Mouse (Mus musculus) telencephalon, adult 2 months (tissue): ENCODE measurements around the gene Lsm14b.

Experiments
- DNase-seq: peaks from one replicate; pipeline ENCODE4 v3.0.0-alpha.2; 2011; ENCODE audit warnings: low read depth, low spot score

Lsm14b gene

GRCm38 (mm10) chr2:180024401-180025098 is at the start of gene Lsm14b:
Gene Lsm14b (plus strand): TSS chr2:180024987.
- peak; percentile 89 for DNase-seq

GRCm38 (mm10) chr2:179975851-179976250 is 48.9 kb upstream of the Lsm14b start:
- no peak for DNase-seq

- DNase-seq, result no peak
Measured at GRCm38 (mm10) chr2:179976295-179976627, 48.5 kb upstream of the Lsm14b start.

GRCm38 (mm10) chr2:179976628-179977343 is 48.0 kb upstream of the Lsm14b start, which contains the start of gene Taf4:
Gene Taf4 (minus strand): TSS chr2:179976646.
- DNase-seq, result no peak

GRCm38 (mm10) chr2:179977344-179978025 is 47.3 kb upstream of the Lsm14b start:
- no peak for DNase-seq

- DNase-seq, result no peak
Measured at GRCm38 (mm10) chr2:179978250-179978649, 46.5 kb upstream of the Lsm14b start.

GRCm38 (mm10) chr2:179979836-179980235 is 45.0 kb upstream of the Lsm14b start:
- no peak for DNase-seq

GRCm38 (mm10) chr2:179980616-179981015 is 44.2 kb upstream of the Lsm14b start:
- no peak for DNase-seq

GRCm38 (mm10) chr2:179982715-179983114 is 42.1 kb upstream of the Lsm14b start:
- DNase-seq, result no peak

GRCm38 (mm10) chr2:179984830-179985229 is 40.0 kb upstream of the Lsm14b start:
- DNase-seq, result no peak

- no peak for DNase-seq
Measured at GRCm38 (mm10) chr2:179985695-179986094, 39.1 kb upstream of the Lsm14b start.

GRCm38 (mm10) chr2:179986437-179987022 is 38.3 kb upstream of the Lsm14b start:
- DNase-seq, result no peak

- no peak for DNase-seq
Measured at GRCm38 (mm10) chr2:179989098-179989497, 35.7 kb upstream of the Lsm14b start.

GRCm38 (mm10) chr2:179993071-179993470 is 31.7 kb upstream of the Lsm14b start:
- no peak for DNase-seq

GRCm38 (mm10) chr2:179998431-179998830 is 26.4 kb upstream of the Lsm14b start:
- DNase-seq, result no peak

GRCm38 (mm10) chr2:180001635-180002034 is 23.2 kb upstream of the Lsm14b start:
- no peak for DNase-seq

GRCm38 (mm10) chr2:180005656-180006351 is 19.0 kb upstream of the Lsm14b start:
- no peak for DNase-seq

GRCm38 (mm10) chr2:180006352-180007017 is 18.3 kb upstream of the Lsm14b start:
- no peak for DNase-seq

- no peak for DNase-seq
Measured at GRCm38 (mm10) chr2:180010686-180011085, 14.1 kb upstream of the Lsm14b start.

- DNase-seq, result no peak
Measured at GRCm38 (mm10) chr2:180011370-180011769, 13.4 kb upstream of the Lsm14b start.

- no peak for DNase-seq
Measured at GRCm38 (mm10) chr2:180013686-180014085, 11.1 kb upstream of the Lsm14b start.
